Mouse (Mus musculus) ES-E14 (cell line): ENCODE measurements around the gene Tmem92.

Experiments used
- HCFC1 ChIP-seq: IDR thresholded peaks from 2 replicates; pipeline ENCODE4 v1.6.1; 2012; ENCODE audit warnings: low read length, inconsistent platforms, borderline replicate concordance; ENCODE audit not compliant: insufficient read depth
- MAFK ChIP-seq: IDR thresholded peaks from 2 replicates; pipeline ENCODE4 v1.6.1; 2014; ENCODE audit warnings: mild to moderate bottlenecking, low read depth, low read length, inconsistent platforms; ENCODE audit not compliant: insufficient read depth
- ZNF384 ChIP-seq: IDR thresholded peaks from 2 replicates; pipeline ENCODE4 v1.6.1; 2012; ENCODE audit warnings: low read depth, low read length, inconsistent platforms

DNA sequence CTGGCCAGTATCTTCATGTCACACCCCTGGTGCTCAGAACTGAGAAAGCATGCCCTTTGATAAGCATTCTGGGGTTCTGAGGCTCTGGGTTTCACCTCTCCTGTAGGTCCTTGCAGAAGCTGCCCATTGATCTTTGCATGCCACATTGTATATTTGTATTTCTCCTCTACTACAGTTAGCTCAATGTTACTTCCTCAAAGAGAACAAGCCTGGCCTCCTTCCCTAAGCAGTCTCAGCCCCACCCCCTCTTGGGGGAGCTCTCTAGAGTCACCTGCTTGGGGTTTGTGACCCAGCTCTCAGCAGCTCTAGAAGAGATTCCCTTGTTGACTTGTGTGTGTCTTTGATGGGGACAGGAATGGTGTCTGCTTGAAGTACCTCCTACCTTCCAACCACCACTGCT is 9.2 kb upstream of the Tmem92 start:
- TF ChIP-seq HCFC1, result no peak
- TF ChIP-seq ZNF384, result no peak
- TF ChIP-seq MAFK, result no peak
